Mouse (Mus musculus) lung, postnatal 0 days (tissue): ENCODE measurements around the gene Cabp4. TPM values are rescaled to one million over a fixed set of nuclear protein-coding genes. Genes with fewer than 3 reads are reported as not detected.

Experiments
- ATAC-seq: fragments of 200-750 bp; cut with Nextera tagmentation; 2 replicates; pipeline ENCODE4 v1.8.0; 2017; ENCODE audit warnings: moderate library complexity
- DNase-seq: peaks from one replicate; pipeline ENCODE4 v3.0.0-alpha.2; 2016; ENCODE audit warnings: low spot score
- H3K27ac ChIP-seq: fragments of 300-500 bp; sonication (generic); 2 replicates; pipeline ENCODE4 v1.5.1; 2014; ENCODE audit warnings: antibody characterized with exemption, mild to moderate bottlenecking, low read length, mixed read lengths
- H3K27me3 ChIP-seq: fragments of 300-500 bp; sonication (generic); replicated peaks from 2 replicates; pipeline ENCODE4 v1.6.1; 2014; ENCODE audit warnings: low read length, mixed read lengths; ENCODE audit not compliant: insufficient read depth
- H3K36me3 ChIP-seq: fragments of 300-500 bp; sonication (generic); 2 replicates; pipeline ENCODE4 v1.6.1; 2014; ENCODE audit warnings: low read length, mixed read lengths; ENCODE audit not compliant: insufficient read depth
- H3K4me1 ChIP-seq: fragments of 300-500 bp; sonication (generic); 2 replicates; pipeline ENCODE4 v1.6.1; 2014; ENCODE audit warnings: antibody characterized with exemption, low read depth, low read length, mixed read lengths; ENCODE audit not compliant: insufficient read depth
- H3K4me2 ChIP-seq: fragments of 300-500 bp; sonication (generic); replicated peaks from 2 replicates; pipeline ENCODE4 v1.6.1; 2014; ENCODE audit warnings: low read depth, mild to moderate bottlenecking, low read length, moderate library complexity, mixed read lengths
- H3K4me3 ChIP-seq: fragments of 300-500 bp; sonication (generic); 2 replicates; pipeline ENCODE4 v1.5.1; 2014; ENCODE audit warnings: low read depth, low read length
- H3K9ac ChIP-seq: fragments of 300-500 bp; sonication (generic); replicated peaks from 2 replicates; pipeline ENCODE4 v1.6.1; 2014; ENCODE audit warnings: low read depth, mild to moderate bottlenecking
- H3K9me3 ChIP-seq: fragments of 300-500 bp; sonication (generic); 2 replicates; pipeline ENCODE4 v1.6.1; 2016; ENCODE audit warnings: low read length, mixed read lengths
- CTCF ChIP-seq: IDR thresholded peaks from 2 replicates; pipeline ENCODE4 v1.5.1; 2016; ENCODE audit warnings: antibody characterized with exemption, mild to moderate bottlenecking
- EP300 ChIP-seq: IDR thresholded peaks from 2 replicates; pipeline ENCODE4 v1.6.1; 2016; ENCODE audit warnings: antibody characterized with exemption, mild to moderate bottlenecking, control low read depth
- WGBS: fragments of 180-500 bp; shearing (Covaris S2); extraction: QIAGEN DNeasy Blood & Tissue Kit; methylation state at CpG from one replicate; pipeline ENCODE4 v1.1.7; 2014; 5-methylcytosine and 5-hydroxymethylcytosine counted together
- polyA plus RNA-seq: library from polyadenylated mRNA; unstranded; fragments of >200 nt; fragmentation: Nextera tagmentation; extraction: Ambion mirVana; gene quantifications from 2 replicates; pipeline ENCODE4 v1.2.1, GENCODE M21; 2015

Gene Cabp4
- polyA plus RNA-seq, 1 experiment from 2014 or later: 0.10 TPM

- no peak overlapping the region for H3K4me2 ChIP-seq
- TF ChIP-seq CTCF (no peak), EP300 (no peak)
- H3K9me3 ChIP-seq: no peaks in the 10 kb centered on the region
- no peaks in the 10 kb centered on the region for H3K27me3 ChIP-seq
- peaks cover 13% of the 10 kb centered on the region; the same call in 1 of the 2 replicates for H3K36me3 ChIP-seq
- H3K4me1 ChIP-seq: peaks cover 10% of the 10 kb centered on the region; the same call in 1 of the 2 replicates
- H3K27ac ChIP-seq: no peak overlapping the region
- ATAC-seq: no peak
- WGBS: 78% methylated on average over 8 of the region's 8 CpGs
- H3K4me3 ChIP-seq: no peak overlapping the region
- no peak overlapping the region for H3K9ac ChIP-seq
- DNase-seq: no peak
These were observed 8.8 kb upstream of the Cabp4 start for GRCm38 (mm10) chr19:4152445-4153231.

- Histone ChIP-seq H3K9me3 (no peaks in the 10 kb centered on the region), H3K27me3 (no peaks in the 10 kb centered on the region), H3K4me1 (peaks cover 12% of the 10 kb centered on the region; the same call in 1 of the 2 replicates), H3K4me3 (no peak overlapping the region), H3K36me3 (peaks cover 9% of the 10 kb centered on the region; the same call in 1 of the 2 replicates), H3K27ac (no peak overlapping the region), H3K4me2 (no peak overlapping the region), H3K9ac (no peak overlapping the region)
- DNase-seq (no peak), ATAC-seq (no peak)
- TF ChIP-seq CTCF (no peak), EP300 (no peak)
- WGBS: 86% methylated on average over 5 of the region's 5 CpGs
These were observed 8.1 kb upstream of the Cabp4 start for GRCm38 (mm10) chr19:4151898-4152297.

DNA sequence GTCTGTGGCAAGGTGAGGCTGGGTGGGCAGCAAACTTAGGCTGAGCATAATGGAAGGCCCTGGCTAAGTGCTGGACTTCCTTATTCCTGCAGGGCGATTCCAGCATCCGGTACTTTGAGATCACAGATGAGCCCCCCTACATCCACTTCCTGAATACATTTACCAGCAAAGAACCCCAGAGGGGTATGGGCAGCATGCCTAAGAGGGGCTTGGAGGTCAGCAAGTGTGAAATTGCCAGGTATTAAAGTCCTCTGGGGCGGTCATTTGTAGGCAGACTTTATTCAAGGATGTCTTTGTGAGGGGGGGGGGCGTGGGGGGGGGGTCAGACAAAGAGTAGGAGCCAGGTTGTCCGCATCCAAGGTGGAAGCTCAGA is 7.6 kb upstream of the Cabp4 start:
- TF ChIP-seq CTCF (no peak), EP300 (no peak)
- H3K27ac ChIP-seq: no peak overlapping the region
- no peaks in the 10 kb centered on the region for H3K9me3 ChIP-seq
- DNase-seq (no peak), ATAC-seq (no peak)
- no peak overlapping the region for H3K9ac ChIP-seq
- H3K4me3 ChIP-seq: no peak overlapping the region
- 70% methylated on average over 5 of the region's 5 CpGs for WGBS
- no peak overlapping the region for H3K4me2 ChIP-seq
- H3K36me3 ChIP-seq: peaks cover 5% of the 10 kb centered on the region; the same call in 1 of the 2 replicates
- H3K27me3 ChIP-seq: no peaks in the 10 kb centered on the region
- peaks cover 12% of the 10 kb centered on the region; the same call in 1 of the 2 replicates for H3K4me1 ChIP-seq

GRCm38 (mm10) chr19:4150567-4151487 is 7.0 kb upstream of the Cabp4 start:
- H3K4me1 ChIP-seq: peaks cover 12% of the 10 kb centered on the region; the same call in 1 of the 2 replicates
- no peak overlapping the region for H3K27ac ChIP-seq
- DNase-seq: no peak
- H3K36me3 ChIP-seq: peaks cover 3% of the 10 kb centered on the region; the same call in 1 of the 2 replicates
- no peaks in the 10 kb centered on the region for H3K27me3 ChIP-seq
- no peak overlapping the region for H3K4me2 ChIP-seq
- no peak overlapping the region for H3K9ac ChIP-seq
- H3K4me3 ChIP-seq: no peak overlapping the region
- TF ChIP-seq EP300 (no peak), CTCF (no peak)
- 88% methylated on average over 22 of the region's 22 CpGs for WGBS
- no peak for ATAC-seq
- no peaks in the 10 kb centered on the region for H3K9me3 ChIP-seq

DNA sequence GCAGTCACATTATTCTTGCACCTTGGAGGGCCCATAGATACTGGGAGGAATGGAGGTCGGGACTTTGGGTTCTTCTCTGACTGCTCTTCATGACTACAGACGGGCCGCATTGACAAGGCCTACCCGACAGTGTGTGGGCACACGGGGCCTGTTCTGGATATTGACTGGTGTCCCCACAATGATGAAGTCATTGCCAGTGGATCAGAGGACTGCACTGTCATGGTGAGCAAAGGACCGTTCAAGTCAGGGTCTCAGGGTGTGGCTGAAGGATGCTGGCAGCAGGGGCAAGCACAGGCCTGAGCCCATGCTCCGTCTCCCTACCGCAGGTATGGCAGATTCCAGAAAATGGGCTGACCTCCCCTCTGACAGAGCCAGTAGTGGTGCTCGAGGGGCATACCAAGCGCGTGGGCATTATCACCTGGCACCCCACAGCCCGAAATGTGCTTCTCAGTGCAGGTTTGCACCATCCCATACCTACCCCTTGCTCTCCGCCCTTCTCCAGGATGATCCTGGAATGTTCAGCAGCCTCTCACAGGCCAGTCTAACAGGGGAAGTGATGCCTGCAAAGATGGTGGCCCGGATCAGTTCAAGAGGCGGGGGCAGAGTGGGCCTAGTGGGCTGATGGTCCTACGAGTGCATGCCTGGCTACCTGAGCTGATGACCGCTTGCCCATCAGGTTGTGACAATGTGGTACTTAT is 6.1 kb upstream of the Cabp4 start:
- DNase-seq: no peak
- no peak for ATAC-seq
- H3K4me2 ChIP-seq: peak overlapping the region; percentile 79; the same call in 1 of the 2 replicates
- H3K9me3 ChIP-seq: no peaks in the 10 kb centered on the region
- WGBS: 92% methylated on average over 17 of the region's 17 CpGs
- no peak overlapping the region for H3K27ac ChIP-seq
- no peak overlapping the region for H3K9ac ChIP-seq
- H3K27me3 ChIP-seq: no peaks in the 10 kb centered on the region
- no peak overlapping the region for H3K4me3 ChIP-seq
- H3K36me3 ChIP-seq: peaks cover 3% of the 10 kb centered on the region; the same call in 1 of the 2 replicates
- peaks cover 12% of the 10 kb centered on the region; the same call in 1 of the 2 replicates for H3K4me1 ChIP-seq
- TF ChIP-seq CTCF: no peak
- no peak for TF ChIP-seq EP300
